ENCODE assay signal across 30 mouse cellular contexts in genomic region chr14:20601287-20601686, GRCm38 (mm10). TPM values are rescaled to one million over a fixed set of nuclear protein-coding genes. Genes with fewer than 3 reads are reported as not detected.
"Had no signal": no experiment of that assay in that cellular context is flagged by ENCODE, and none has a peak within 500 bp of the region (broad histone marks: within the 10 kb centered on the region; RNA-seq: fewer than 3 reads in every experiment).

No protein-coding gene starts in this region.

- H3K9me3 ChIP-seq: embryonic facial prominence, embryonic 12.5 days; embryonic facial prominence, embryonic 13.5 days; embryonic facial prominence, embryonic 15.5 days; forebrain, embryonic 10.5 days; forebrain, embryonic 12.5 days; forebrain, embryonic 13.5 days; forebrain, embryonic 15.5 days had no signal

- H3K27ac ChIP-seq: embryonic facial prominence, embryonic 12.5 days; embryonic facial prominence, embryonic 13.5 days; embryonic facial prominence, embryonic 15.5 days; forebrain, embryonic 10.5 days; forebrain, embryonic 12.5 days; forebrain, embryonic 13.5 days; forebrain, embryonic 15.5 days; heart, adult 2 months had no signal

- H3K36me3 ChIP-seq: embryonic facial prominence, embryonic 12.5 days; embryonic facial prominence, embryonic 15.5 days had no signal

- H3K4me1 ChIP-seq: embryonic facial prominence, embryonic 12.5 days; embryonic facial prominence, embryonic 13.5 days; embryonic facial prominence, embryonic 15.5 days; forebrain, embryonic 15.5 days had no signal

- H3K27me3 ChIP-seq: embryonic facial prominence, embryonic 12.5 days; embryonic facial prominence, embryonic 13.5 days; embryonic facial prominence, embryonic 15.5 days; forebrain, embryonic 12.5 days; forebrain, embryonic 13.5 days; forebrain, embryonic 15.5 days had no signal

- H3K4me3 ChIP-seq: embryonic facial prominence, embryonic 12.5 days; embryonic facial prominence, embryonic 13.5 days; embryonic facial prominence, embryonic 15.5 days; erythroblast, embryonic 14.5 days; forebrain, embryonic 10.5 days; forebrain, embryonic 12.5 days; forebrain, embryonic 13.5 days; forebrain, embryonic 15.5 days; gastrocnemius, adult 2 months; heart, adult 2 months had no signal

- DNase-seq: cerebellum, adult 8-10 months; cerebellum, adult 9-10 months; cerebellum, adult 9-11 months; cerebellum, postnatal 10 days; cerebellum, postnatal 14 days; cerebellum, postnatal 25 days; cerebellum, postnatal 36 days; embryo, embryonic 11 days; forebrain, postnatal 0 days; gastrocnemius, adult 2 months; gastrocnemius, postnatal 10 days; gastrocnemius, postnatal 14 days; gastrocnemius, postnatal 25 days; gastrocnemius, postnatal 36 days; heart, adult 18-20 months; heart, adult 2 months had no signal

RNA-seq across cellular contexts. Expression of gene Myoz1, which starts 55.1 kb away (rescaled TPM):
- total RNA-seq: common myeloid progenitor, adult 5-6 weeks; granulocyte monocyte progenitor cell, adult 5-6 weeks had no signal
- polyA plus RNA-seq: cortical plate, adult 2 months; erythroblast, embryonic 14.5 days; forebrain, embryonic 11.5 days; forebrain, embryonic 12.5 days; forebrain, embryonic 13.5 days; forebrain, embryonic 14.5 days; forebrain, embryonic 15.5 days; forebrain, embryonic 16.5 days had no signal
